Mouse (Mus musculus) heart, adult 11 months (tissue): ENCODE measurements at regions not wholly inside any gene's neighbourhood (a gene's known extent, or its start where the extent isn't known, plus 50 kb on each side); places are given as distances from the start of the nearest gene placed in this dataset.
A peak's percentile ranks its signal among the peaks of the same experiment; 100 is the strongest.

Experiments used
- DNase-seq: peaks from one replicate; pipeline ENCODE4 v3.0.0; 2022

DNA sequence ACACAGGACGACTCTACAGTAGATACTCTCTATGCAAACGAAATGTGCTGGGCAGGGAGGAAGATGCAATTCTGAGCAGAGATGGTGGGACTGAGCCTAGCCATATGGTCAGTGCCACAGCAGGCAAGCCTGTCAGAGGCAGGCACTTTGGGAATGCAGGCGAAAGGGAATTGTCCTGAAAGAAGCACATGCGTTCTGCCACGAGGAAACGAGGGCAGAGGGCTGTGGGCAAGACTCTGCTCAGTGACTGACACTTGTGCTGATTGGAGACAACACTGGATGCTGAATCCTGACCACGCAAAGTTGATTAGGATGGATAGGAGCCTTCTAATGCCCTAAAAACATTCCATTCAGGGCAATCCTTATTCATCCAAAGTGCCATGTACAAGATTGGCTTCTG is 350.5 kb upstream of the Fam92a start:
- DNase-seq = no peak

DNA sequence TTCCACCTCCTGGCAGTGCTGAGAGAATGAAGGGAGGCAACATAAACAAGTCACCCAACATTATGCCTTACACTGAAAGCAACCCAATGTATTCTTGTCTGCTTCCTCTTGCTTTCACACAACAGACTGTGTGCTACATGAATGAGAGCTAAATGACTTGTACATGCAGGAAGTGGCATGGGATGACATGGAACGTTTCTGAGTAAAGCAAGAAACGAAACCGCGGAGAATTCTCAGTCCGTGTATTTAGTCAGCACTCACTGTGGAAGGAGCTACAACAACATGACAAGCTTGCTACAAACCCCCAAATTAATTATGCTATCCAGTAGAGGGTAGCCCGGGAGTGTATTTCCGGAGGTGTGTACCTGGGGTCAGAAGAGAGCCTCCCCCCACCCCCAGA is 349.4 kb upstream of the Fam92a start:
- DNase-seq = no peak

DNA sequence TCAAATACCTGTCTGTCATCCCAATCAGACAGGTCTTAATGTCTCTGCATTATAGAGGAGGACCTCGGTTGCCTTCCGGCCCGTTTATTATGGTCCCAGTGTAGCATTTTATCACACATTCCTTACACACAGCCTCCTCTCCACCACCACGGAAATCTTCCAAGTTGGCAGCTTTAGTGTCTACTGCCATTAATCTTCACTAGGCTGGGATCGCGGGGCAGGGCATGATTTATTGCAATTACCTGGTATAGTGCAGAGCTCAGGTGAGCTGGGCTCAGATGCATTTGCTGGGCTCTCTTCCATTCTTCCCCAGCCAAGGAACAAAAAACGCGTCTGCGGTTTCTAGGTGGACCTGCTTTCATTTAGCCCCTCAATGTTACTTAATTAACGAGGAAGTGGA is 344.7 kb upstream of the Fam92a start:
- DNase-seq = no peak

DNA sequence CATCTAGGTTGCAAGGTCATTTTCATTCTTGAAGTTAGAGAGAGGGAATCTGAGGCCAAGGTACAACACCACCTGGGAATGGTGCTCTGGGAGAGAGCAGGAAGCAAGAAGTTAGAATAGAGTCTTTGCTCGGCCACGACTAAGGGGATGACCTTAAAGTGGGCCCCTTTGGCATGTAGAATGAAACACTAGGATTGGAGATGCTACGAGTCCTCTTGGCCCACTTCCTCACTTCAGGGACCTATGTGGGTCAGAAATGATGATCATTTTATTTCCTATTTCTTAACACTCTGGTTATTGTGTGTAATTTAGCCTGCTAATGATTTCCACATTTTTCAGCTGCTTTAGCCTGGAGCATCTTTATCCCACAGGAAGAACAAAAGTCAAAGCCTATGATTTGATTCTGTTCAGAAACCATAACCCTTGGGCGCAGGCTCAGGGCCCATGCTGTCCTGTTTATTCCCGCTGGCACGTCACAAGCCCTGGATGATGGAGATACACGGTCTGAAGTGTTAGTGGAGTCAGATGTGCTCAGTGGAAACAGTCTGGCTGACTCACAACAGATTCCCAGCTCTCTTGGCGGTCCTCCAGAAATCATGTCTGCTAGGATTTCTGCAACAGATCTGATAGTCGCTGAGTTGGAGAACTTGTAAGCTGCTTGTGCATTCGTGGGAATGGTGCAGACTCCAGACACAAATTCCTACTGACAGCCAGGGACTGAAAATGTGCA is 340.0 kb upstream of the Fam92a start:
- peak; percentile 96 for DNase-seq

DNA sequence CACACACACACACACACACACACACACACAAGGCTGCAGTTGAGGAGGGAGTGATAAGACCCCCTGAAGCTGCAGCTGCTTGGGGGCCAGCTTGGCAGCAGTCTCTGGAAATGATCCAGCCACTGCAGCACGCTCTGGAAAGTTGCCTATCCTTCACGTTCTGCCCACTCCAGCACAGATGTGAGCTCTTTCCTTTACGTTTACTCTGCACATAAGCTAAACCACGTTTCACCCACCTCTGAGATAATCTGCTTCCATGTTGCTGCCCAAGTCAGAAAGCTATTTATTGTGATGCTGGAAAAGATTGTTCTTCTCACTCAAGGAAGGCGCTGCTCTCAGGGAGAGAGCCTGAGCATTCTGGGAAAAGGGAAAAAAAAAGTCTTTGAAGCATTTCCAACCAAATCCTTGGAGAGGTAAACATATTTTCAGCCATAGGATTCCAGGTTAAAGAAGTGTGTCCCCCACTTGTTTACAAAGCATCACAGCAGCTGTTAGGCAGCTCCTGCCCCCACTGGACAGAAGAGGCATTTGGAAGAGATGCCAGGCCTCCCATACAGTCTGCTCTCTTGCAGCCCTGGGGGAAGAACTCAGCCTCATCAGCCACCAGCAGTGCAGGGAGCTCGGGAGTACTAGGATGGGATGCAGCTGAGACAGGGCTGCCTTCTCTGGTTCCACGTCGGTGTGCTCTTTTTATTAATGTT is 335.2 kb upstream of the Fam92a start:
- peak; percentile 79 for DNase-seq

DNA sequence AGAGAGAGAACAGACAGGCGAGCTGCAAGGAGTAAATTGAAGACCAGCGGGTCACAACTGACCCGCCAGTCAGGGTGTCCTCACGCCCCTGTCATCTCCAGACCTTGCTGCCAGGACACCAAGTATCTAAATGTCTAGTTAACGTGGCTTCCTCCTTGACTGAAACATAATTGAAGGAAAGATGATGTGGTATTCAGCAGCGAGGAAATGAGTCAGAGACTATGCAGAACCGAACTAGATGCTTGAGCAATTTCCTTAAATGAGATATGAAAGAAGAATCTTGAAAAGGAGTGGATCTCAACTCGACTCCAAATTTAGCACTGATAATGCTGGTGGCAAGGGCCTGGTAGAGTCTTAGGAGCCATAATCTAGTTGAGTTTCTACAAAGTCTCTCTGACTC is 329.3 kb upstream of the Fam92a start:
- peak; percentile 35 for DNase-seq

DNA sequence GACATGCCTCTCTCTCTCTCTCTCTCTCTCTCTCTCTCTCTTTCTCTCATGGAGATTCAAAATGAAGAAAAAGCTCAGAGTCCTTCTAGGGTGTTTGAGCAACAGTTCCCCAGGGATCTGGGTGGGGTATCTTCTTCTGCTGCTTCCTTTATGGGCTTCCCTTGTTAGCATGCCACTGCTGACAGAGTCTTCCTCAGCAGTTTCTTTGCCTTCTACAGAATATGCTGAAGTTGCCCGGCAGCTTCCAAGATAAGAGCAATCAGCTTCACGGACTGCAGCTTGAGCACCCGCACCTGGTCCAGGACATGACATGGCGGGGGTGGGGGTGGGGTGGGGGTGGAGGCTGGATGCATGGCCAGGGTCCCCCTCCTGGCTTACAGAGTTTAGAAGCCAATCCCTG is 326.6 kb upstream of the Fam92a start:
- DNase-seq = peak; percentile 85

DNA sequence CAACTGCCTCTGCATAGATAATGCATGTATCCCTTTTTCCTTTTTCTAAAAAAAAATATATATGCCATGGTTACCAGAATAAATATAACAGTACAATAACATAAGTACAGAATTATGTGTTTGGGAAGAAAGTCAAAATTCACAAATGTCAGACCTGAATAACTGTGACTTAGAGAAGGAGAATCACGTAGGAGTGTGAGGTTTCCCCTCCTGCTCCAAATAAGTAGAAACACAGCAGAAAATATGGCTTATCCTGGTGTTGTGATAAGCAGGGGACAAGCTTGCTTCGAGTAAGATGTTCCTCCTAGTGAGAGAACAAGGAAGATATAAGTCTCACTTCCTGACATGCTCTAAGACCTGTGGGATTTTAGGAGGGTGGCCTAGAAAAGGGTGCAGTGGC is 320.7 kb upstream of the Fam92a start:
- no peak for DNase-seq

DNA sequence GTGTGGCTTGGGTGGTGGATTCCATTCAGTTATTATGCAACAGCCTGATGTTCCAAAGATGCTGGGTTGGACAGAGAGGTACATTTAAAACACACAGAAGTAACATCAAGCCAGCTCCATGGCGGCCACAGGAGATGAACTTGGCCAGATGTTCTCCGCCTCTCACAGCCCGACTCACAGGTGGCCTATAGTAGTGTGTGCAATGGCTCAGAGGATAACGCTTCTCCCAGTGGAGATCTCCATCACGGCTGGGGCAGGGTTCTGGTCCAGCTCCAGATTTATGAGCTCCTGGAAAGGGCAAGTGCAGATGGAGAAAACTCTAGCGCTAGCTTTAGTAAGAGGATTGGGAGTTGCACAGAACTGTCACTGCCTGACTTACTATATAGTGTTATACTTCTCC is 319.5 kb upstream of the Fam92a start:
- peak; percentile 97 for DNase-seq

DNA sequence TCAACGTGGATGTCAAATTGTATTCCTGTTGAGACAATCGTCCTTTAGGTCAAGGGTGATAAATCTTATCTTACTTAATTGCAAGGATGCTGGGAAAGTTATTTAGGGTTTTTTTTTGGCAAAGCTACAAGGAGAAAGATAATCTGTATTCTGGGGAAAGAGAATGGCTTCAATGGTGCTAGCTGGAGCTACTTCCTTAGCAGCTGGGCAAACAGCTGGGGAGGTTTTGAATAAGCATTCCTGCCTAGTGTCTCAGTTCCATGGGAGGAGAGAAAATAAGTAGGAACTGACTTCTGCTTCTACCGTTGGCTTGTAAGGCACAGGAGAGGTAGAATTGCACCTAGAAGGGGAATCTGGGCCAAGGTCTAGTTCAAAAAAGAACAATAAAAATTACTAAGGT is 318.3 kb upstream of the Fam92a start:
- DNase-seq = peak; percentile 91

DNA sequence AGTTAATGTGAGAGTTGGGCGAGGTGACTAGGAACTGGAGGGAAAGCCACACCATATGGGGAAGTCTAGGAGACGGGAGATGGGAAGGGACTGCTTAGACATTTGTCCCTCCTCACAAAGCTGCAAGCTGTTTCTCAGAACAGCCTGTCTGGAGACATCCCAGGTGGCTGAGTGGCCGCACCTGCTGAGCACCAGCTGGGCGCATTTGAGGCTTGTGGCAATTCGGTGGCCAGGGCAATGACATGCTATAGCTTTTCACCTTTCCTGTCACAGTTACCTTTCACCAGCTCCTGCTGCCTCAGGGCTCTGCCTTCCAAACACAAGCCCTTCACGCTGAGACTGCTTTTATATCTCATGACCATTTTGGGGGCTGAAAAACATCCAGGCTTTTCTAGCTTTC is 317.5 kb upstream of the Fam92a start:
- DNase-seq = peak; percentile 93

DNA sequence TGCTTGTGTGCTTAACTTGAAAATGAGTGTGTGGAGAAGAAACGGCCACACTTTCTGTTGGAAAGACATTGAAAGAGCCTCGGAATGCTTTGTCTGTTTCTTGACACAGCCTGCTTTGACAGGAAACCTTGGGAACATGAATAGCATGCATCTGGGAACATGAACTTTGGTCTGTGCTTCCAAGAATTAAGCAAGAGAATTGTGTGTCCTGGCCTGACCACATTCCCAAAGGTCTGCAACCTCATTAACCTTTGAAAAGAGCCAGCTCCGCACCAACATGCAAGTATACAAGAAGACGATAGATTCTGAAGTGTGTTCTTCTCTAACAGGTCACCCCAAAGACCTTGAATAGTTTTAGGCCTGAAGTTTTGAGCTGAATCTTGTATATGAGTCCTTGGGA is 309.7 kb upstream of the Fam92a start:
- DNase-seq = peak; percentile 77

DNA sequence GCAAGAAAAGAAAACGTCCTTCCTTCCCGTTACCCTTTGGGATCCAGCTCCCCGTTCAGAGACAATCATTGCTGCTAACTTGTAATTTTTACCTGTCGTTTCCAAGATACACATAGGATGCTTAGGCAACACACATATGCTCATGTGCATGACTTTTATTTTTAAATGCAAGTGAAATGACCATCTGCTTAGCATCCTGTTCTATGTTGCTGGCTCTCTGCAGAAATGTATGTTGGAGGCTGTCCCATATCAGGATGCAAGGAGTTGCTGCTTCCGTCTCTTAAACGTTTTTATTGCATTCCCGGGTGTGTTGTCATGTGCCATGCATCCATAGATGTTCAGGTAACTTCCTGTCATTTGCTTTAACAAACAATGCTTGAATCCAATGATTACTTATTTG is 304.9 kb upstream of the Fam92a start:
- DNase-seq = peak; percentile 22

DNA sequence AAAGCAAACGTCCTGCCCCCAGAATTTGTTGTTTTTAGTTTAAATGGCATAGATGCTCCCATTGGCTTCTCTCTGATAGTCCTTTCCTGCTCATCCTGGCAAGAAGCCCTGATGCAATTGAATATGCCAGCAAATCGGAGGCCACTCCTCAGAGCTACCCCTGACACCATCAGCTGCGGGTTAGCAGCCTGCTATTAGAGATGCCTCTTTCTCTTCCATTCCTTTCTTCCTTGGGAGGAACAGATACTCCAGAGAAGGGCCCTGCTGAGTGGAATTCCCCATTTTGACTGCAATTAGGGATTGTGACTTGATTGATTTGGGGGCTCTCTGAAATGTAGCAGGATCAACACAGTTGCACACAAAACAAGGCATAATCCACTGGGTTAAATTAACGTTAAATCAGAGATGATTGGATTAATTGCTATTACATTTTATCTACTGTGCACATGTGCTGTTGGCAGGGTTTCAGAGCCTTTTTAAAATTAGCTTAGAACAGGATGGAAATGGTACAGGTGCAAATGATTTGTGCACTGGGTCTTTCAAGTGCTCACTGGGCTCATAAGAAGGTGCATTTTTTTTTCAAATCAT is 303.3 kb upstream of the Fam92a start:
- DNase-seq = no peak

DNA sequence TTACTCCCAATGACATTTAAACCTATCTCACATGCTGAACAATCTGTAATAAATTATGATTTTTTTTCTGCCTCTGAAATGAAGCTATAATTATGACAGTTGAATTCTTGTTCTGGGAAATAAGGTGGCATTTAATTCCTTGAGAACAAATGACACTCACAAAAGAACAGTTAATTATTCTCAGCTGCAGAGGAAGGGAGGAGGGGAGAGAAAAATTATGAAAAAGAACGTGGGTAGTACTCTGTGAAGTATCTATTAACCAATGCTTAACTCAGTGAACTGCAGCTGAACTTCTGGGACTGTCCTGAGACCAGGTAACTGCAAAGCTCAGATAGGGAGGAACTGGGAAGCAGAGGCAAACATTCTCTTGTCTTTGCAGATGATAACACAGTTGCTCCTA is 302.6 kb upstream of the Fam92a start:
- DNase-seq = no peak

DNA sequence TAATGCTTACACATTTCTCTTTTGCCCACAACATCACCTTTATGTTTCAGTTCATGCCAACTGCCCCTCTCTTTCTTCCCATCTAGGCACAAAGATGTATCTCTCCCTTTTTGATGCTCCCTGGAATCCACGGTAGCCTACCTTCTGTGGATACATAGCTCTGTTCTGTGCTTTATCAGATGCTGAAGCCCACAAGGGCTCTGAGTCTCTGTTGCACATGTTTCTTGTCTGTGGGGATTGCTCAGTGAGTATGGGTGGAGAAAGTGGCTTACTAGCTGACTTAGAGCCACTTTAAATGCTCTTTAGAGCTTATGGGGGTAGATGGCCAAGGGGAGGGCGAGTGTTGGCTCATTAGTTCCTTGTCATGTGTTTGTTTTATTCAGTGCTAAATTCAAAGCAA is 289.9 kb upstream of the Fam92a start:
- peak; percentile 66 for DNase-seq

DNA sequence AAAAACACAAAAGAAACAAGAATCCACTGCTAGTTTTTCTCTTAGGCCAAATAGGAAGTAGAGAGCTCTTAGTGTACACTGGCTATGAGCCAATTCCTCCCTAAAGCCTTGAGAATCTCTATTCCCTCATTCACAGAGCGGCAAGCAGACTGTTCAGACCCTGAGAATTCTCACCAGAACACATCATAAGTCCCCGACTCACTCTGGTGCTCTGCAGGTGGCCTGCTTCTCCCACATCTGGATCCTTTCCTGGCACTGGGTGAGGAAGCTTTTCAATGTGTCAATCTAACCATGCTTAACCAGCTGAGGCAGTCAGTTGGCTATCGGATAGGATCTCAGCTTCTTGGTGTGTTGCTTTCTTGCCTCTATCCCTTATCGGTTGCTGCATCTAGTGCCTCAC is 289.4 kb upstream of the Fam92a start:
- peak; percentile 84 for DNase-seq

DNA sequence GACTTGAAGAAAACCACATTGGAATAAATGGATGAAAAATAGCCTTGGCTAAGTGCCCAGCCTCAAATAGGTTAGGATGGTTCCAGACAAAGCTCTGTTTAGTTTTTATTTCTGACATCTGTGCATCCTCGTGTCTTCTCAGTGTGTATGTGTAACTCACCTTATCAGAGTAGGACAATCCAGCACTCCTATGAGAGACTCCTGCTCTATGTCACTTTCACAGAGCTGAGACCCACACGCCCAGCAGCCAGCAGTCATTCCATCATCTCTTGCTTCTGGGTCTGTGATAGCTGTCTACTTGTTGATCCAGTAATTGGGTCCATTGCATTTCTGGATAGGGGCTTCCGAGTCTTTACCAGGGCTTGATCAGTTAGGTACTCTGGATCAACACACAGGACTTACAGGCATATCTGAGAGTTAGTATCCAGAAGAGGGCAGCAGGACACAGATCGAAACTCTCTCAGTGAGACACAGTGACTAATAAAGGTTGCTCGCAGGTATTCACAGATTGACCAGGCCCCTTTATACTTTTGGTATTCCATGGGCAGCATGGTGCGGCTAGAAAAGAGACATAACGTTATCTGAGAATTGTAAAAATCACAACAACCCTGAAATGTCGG is 286.3 kb upstream of the Fam92a start:
- DNase-seq = peak; percentile 76

DNA sequence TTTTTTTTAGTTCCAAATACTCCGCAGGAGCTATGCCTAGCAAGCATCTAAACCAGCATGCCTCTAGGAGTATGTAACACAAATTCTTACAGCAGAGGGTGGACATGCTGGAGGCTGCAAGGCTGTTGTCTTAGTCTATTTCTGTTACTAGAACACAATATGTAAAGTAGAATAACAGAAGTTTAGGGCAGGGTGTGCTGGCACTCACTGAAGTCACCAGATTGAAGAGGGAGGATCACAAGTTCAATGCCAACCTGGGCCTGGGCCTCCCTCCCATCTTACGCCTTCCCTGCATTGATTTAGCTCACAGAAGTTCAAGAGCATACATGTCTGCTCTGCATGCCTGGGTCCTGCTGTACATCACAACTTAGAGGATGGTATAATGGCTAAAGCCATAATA is 280.3 kb upstream of the Fam92a start:
- peak; percentile 63 for DNase-seq

DNA sequence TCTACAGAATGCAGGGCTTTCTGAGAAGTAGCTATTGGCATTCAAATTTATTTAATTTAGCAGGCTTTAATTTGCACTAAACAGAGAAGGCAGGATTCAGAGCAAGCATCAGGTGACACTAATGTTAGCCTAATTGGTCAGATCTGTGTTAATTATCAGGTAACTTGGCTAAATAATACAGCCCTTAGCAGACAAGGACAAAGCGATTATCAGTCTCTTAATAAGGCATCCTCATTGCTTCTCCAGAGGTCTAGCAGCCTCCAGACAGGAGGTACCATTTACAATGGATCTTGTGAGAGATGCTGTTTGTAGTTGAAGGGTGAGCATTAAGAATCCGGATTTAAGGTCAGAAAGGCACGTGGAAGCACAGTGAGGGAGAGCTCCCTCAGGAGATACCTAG is 253.7 kb upstream of the Fam92a start:
- DNase-seq = no peak

DNA sequence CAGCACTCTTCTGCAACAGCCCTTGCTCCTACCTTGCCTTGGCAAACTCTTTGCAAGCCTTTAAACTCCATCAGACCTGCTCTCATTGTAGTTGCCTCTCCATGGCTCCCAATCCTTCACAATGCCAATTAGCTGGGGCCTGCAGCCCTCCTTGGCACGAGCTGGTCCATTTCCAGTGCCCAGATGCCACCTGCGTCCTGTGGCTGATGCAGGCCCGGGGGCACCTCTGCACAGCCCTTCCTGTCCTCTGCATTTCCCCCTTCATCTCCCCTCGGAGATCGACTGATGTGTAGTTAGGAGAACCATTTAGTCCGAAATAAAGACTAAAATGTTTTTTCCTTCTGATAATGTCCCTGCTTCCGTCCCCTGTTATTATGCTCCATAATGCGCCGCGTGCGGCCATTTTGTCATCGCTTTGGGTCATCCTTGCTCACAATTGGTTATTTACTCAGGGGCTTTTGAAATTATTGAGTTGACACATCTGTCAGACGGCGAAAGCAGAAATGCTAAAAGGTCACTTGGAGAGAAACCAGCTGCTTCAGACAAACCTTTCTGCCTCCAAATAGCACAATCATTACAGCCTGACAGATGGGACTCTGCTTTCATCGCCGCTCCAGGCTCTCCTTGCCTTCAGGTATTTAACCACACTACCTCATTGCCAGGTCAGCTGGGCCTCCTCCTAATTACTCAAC is 250.0 kb upstream of the Fam92a start:
- peak; percentile 85 for DNase-seq

DNA sequence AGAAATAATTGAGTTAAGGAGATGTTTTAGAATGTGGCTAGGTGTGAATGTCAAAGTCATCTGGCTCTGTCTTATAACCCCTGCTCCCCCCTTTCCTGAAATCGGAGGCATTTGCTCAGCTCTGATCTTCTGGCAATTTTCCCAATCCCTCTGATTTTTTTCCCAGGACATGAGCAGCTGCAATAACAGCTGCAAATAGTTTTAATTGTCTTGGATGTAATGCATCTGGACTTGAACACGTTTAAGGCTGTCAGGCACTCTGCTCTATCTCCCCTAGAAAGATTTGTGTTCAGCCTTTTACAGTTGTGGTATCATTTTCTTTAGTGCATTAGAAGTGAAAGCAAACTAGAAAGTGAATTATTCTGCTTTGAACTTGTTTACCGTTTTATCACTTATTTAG is 246.3 kb upstream of the Fam92a start:
- peak; percentile 85 for DNase-seq

DNA sequence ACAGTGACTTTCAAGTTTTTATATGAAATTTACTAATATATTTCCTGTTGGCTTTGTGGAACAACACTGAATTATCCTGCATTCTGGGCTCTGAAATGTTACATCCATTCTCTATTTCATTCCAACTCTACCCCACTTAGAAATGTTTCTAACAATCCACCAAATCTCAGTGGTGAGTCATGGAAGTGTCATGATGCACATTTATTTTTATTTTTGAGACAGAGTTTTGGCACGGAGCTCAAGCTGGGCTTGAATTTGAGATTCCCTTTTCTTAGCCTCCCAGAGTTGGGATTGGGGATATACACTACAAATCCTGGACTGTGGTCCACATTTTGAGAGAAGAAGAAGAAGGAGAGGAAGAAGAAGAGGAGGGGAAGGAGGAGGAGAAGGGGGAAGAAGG is 223.5 kb upstream of the Fam92a start:
- DNase-seq = no peak
